Mouse (Mus musculus) olfactory bulb, adult 2 months (tissue): ENCODE results near the gene Disp3. TPM values are rescaled to one million over a fixed set of nuclear protein-coding genes. Genes with fewer than 3 reads are reported as not detected.

Experiments used
- H3K27ac ChIP-seq: fragments of 200-500 bp; 2 replicates; pipeline ENCODE4 v1.5.1; 2012; ENCODE audit warnings: low read depth, low read length; ENCODE audit not compliant: insufficient read depth
- H3K4me1 ChIP-seq: fragments of 200-500 bp; 2 replicates; pipeline ENCODE4 v1.6.1; 2012; ENCODE audit warnings: low read length; ENCODE audit not compliant: control insufficient read depth, insufficient read depth
- H3K4me3 ChIP-seq: fragments of 200-500 bp; 2 replicates; pipeline ENCODE4 v1.5.1; 2012; ENCODE audit warnings: mild to moderate bottlenecking, low read depth, low read length, moderate library complexity; ENCODE audit not compliant: insufficient read depth
- CTCF ChIP-seq: fragments of 200-500 bp; IDR thresholded peaks from 2 replicates; pipeline ENCODE4 v1.5.1; 2012; ENCODE audit warnings: low read depth, mild to moderate bottlenecking, low read length, moderate library complexity; ENCODE audit not compliant: insufficient read depth
- POLR2A ChIP-seq: fragments of 200-500 bp; IDR thresholded peaks from 2 replicates; pipeline ENCODE4 v1.6.1; 2012; ENCODE audit warnings: mild to moderate bottlenecking, low read depth, low read length, moderate library complexity; ENCODE audit not compliant: insufficient read depth
- WGBS: fragments of 180-500 bp; shearing (Covaris S2); methylation state at CpG from one replicate; pipeline ENCODE4 v1.1.7; 2018; 5-methylcytosine and 5-hydroxymethylcytosine counted together
- polyA plus RNA-seq: library from polyadenylated mRNA; stranded (reverse); fragments of >200 nt; gene quantifications from 2 replicates; pipeline ENCODE4 v1.2.4, GENCODE M21; 2012; ENCODE audit warnings: low replicate concordance; ENCODE audit not compliant: missing spikeins, insufficient read depth, insufficient read length

Disp3 gene
- polyA plus RNA-seq, 1 experiment = not detected

- TF ChIP-seq POLR2A = no peak
- no peak for TF ChIP-seq CTCF
These were observed 9.9 kb upstream of the Disp3 start for GRCm38 (mm10) chr4:148297640-148298039.

GRCm38 (mm10) chr4:148293319-148293718 is 5.6 kb upstream of the Disp3 start:
- Histone ChIP-seq H3K4me1 (peaks cover 29% of the 10 kb centered on the region), H3K27ac (no peak overlapping the region), H3K4me3 (no peak overlapping the region)
- no peak for TF ChIP-seq POLR2A
- no peak for TF ChIP-seq CTCF
- WGBS = 57% methylated on average over 5 of the region's 5 CpGs

More at GRCm38 (mm10) chr4:148297640-148298039, 9.9 kb upstream of the Disp3 start:
- Histone ChIP-seq H3K27ac (no peak overlapping the region), H3K4me1 (peaks cover 23% of the 10 kb centered on the region), H3K4me3 (no peak overlapping the region)
- 75% methylated on average over 6 of the region's 6 CpGs for WGBS

GRCm38 (mm10) chr4:148291849-148292248 is 4.1 kb upstream of the Disp3 start:
- Histone ChIP-seq H3K27ac (no peak overlapping the region; the same call in 1 of the 2 replicates), H3K4me3 (no peak overlapping the region), H3K4me1 (peaks cover 23% of the 10 kb centered on the region)
- TF ChIP-seq CTCF = no peak
- TF ChIP-seq POLR2A = no peak
- 33% methylated on average over 10 of the region's 10 CpGs for WGBS

- WGBS = 75% methylated on average over 2 of the region's 2 CpGs
- Histone ChIP-seq H3K4me3 (no peak overlapping the region), H3K4me1 (peaks cover 31% of the 10 kb centered on the region), H3K27ac (no peak overlapping the region)
- TF ChIP-seq CTCF = no peak
- TF ChIP-seq POLR2A = no peak
These were observed 3.3 kb upstream of the Disp3 start for GRCm38 (mm10) chr4:148291080-148291479.

GRCm38 (mm10) chr4:148288055-148288549 is 337 bp upstream of the Disp3 start:
- WGBS = 2% methylated on average over 32 of the region's 32 CpGs
- peaks cover 41% of the 10 kb centered on the region for H3K4me1 ChIP-seq
- TF ChIP-seq POLR2A = 0 out of 2 replicates have a peak, but pooled peaks have one; percentile 6
- TF ChIP-seq CTCF = peak; percentile 99
- peak overlapping the region; percentile 86 for H3K4me3 ChIP-seq
- no peak overlapping the region for H3K27ac ChIP-seq

GRCm38 (mm10) chr4:148287041-148287440 is 724 bp downstream of the Disp3 start:
- TF ChIP-seq POLR2A = no peak
- no peak overlapping the region for H3K27ac ChIP-seq

GRCm38 (mm10) chr4:148286226-148287031 is 1.3 kb downstream of the Disp3 start:
- H3K4me1 ChIP-seq = peaks cover 33% of the 10 kb centered on the region
- TF ChIP-seq POLR2A (no peak), CTCF (no peak)

More at GRCm38 (mm10) chr4:148287041-148287440, 724 bp downstream of the Disp3 start:
- H3K4me3 ChIP-seq = peak overlapping the region; percentile 86
- 1% methylated on average over 20 of the region's 20 CpGs for WGBS
- H3K4me1 ChIP-seq = peaks cover 39% of the 10 kb centered on the region

GRCm38 (mm10) chr4:148284219-148284618 is 3.5 kb downstream of the Disp3 start:
- Histone ChIP-seq H3K4me1 (peaks cover 33% of the 10 kb centered on the region), H3K4me3 (0 out of 2 replicates have a peak overlapping the region, but pooled peaks have one; percentile 2), H3K27ac (no peak overlapping the region)
- TF ChIP-seq POLR2A (no peak), CTCF (no peak)
- 22% methylated on average over 13 of the region's 13 CpGs for WGBS

More at GRCm38 (mm10) chr4:148286226-148287031, 1.3 kb downstream of the Disp3 start:
- H3K4me3 ChIP-seq = peak overlapping the region; percentile 86
- 12% methylated on average over 22 of the region's 22 CpGs for WGBS
- H3K27ac ChIP-seq = no peak overlapping the region

GRCm38 (mm10) chr4:148276816-148277491 is 10.8 kb downstream of the Disp3 start:
- peaks cover 7% of the 10 kb centered on the region; the same call in 1 of the 2 replicates for H3K4me1 ChIP-seq
- no peak for TF ChIP-seq POLR2A
- no peak for TF ChIP-seq CTCF
- no peak overlapping the region for H3K27ac ChIP-seq
- 49% methylated on average over 4 of the region's 4 CpGs for WGBS
- no peak overlapping the region for H3K4me3 ChIP-seq
